Mouse (Mus musculus): ENCODE data around the gene Gnptg.

DNA sequence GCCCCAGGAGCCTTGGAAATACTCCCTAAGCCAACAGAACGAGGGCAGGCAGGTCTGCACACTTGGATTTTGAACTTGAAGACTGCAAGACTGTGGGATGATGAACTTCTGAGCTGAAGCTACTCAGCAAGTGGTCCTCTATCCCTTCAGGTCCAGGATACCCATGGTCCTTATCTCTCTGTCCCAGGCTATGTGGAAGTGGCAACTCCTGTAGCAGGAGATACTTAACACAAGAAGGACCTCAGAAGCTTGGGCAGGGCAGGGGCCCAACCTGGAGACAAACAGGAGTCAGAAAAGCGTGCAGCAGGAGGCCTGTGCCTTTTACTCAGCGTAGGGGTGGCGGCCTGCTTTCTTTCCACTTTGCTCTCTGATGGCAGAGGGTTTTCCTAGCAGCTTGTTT lies 14.3 kb downstream of the Gnptg start:
- no peak for TF ChIP-seq POLR2A (IDR thresholded peaks at IDR 0.05; ENCODE audit: control insufficient read depth, extremely low read depth, insufficient read depth, low read length, poor library complexity)
- TF ChIP-seq CTCF (IDR thresholded peaks at IDR 0.05; ENCODE audit: borderline replicate concordance, control insufficient read depth, extremely low read depth, insufficient read depth, low read length, poor library complexity), result no peak

All from thymus, adult 2 months (tissue).